Mouse (Mus musculus): Measurements from ENCODE around the gene Gipc3. TPM values are rescaled to one million over a fixed set of nuclear protein-coding genes. Genes with fewer than 3 reads are reported as not detected.

Gipc3 gene
- polyA plus RNA-seq, 1 experiment from 2014 or later = not detected

DNA sequence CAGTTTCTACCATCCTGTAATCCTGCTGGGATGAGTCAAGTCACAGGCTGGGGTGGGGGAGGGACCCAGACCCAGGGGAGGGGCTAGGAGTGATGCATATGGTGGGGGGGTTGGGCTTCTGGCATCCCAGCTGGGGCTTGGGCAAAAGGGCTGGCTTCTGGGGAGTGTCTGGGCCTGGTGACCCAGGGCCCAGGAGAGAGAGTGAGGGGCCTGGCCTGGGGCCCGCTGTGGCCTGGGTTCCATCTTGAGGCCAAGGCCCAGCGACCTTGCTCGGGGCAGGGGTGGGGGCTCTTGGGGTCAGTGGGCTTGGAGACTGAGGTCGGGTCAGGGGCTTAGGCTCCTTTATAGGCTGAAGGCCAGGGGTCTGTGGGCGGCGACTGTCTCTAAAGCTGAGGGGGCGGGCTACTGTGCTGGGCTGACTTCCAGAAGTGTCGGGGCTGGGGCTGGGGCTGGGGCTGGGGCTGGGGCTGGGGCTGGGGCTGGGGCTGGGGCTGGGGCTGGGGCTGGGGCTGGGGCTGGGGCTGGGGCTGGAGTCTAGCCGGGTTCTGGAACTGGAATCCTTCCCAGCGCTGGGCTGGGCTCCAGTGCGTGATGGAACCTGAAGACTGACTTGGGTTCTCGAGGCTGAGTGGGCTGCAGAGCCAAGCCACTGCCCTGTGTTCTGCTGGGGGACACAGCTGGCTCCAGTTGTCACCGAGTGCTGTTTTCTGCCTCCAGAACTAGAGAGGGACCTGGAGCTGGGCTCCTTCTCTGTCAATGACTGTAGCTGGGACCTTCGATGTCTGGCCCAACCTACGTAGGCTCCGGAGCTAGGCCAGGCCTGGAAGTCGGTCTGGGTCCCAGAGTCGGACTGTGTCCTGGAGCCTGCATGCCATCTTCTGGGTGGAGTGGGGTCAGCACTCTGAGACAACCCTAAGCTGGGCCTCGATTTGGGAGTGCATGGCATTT lies 7.4 kb downstream of the Gipc3 start:
- H3K27me3 ChIP-seq = peaks cover 47% of the 10 kb centered on the region
- H3K9ac ChIP-seq = 0 out of 2 replicates have a peak overlapping the region, but pooled peaks have one; percentile 15

DNA sequence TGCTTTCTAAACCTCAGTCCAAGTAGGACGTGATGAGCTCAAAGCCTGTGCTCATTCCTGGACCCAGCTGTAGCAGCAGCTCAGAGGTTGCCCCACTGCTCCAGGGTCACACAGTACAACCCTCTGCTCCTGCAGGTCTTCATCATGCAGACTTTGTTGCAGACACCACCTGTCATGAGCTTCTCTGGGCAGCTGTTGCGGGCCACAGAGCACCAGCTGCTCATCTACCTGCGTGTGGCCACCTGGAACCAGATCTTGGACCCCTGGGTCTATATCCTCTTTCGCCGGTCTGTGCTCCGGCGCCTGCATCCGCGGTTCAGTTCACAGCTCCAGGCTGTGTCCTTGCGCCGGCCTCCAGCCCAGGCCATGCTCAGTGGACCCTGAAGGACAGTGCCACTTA lies 8.7 kb downstream of the Gipc3 start:
- peaks cover 13% of the 10 kb centered on the region for H3K4me1 ChIP-seq
- no peak for ATAC-seq (ENCODE audit: low FRiP score)
- no peak overlapping the region for H3K4me2 ChIP-seq (replicated peaks)
- H3K27me3 ChIP-seq = peaks cover 41% of the 10 kb centered on the region
- no peaks in the 10 kb centered on the region for H3K36me3 ChIP-seq
- 59% methylated on average over 11 of the region's 11 CpGs for WGBS
- no peak overlapping the region for H3K27ac ChIP-seq
- no peak overlapping the region for H3K9ac ChIP-seq
- H3K4me3 ChIP-seq = no peak overlapping the region
- no peaks in the 10 kb centered on the region for H3K9me3 ChIP-seq (replicated peaks)

More for the DNA sequence above, 7.4 kb downstream of the Gipc3 start:
- peaks cover 11% of the 10 kb centered on the region for H3K4me1 ChIP-seq
- 35% methylated on average over 16 of the region's 19 CpGs for WGBS
- H3K9me3 ChIP-seq (replicated peaks) = no peaks in the 10 kb centered on the region
- no peaks in the 10 kb centered on the region for H3K36me3 ChIP-seq
- no peak overlapping the region for H3K27ac ChIP-seq
- no peak; the same call in 1 of the 2 replicates for ATAC-seq (ENCODE audit: low FRiP score)
- H3K4me3 ChIP-seq = no peak overlapping the region; the same call in 1 of the 2 replicates
- no peak overlapping the region for H3K4me2 ChIP-seq (replicated peaks)

DNA sequence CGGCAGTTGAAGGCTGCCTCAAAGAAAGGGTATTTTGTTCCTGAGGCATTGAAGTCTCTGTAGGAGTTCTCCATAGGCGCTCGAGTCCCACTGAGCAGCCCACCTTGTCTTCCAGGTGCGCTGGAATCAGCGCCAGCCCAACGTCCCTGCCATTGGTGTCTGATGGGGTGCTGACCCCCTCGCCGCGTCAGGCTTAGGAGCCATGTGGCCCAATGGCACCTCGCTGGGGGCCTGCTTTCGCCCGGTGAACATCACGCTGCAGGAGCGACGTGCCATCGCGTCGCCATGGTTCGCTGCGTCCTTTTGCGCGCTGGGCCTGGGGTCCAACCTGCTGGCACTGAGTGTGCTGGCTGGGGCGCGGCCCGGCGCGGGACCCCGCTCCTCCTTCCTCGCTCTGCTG lies 10.8 kb downstream of the Gipc3 start:
- no peak overlapping the region for H3K27ac ChIP-seq

DNA sequence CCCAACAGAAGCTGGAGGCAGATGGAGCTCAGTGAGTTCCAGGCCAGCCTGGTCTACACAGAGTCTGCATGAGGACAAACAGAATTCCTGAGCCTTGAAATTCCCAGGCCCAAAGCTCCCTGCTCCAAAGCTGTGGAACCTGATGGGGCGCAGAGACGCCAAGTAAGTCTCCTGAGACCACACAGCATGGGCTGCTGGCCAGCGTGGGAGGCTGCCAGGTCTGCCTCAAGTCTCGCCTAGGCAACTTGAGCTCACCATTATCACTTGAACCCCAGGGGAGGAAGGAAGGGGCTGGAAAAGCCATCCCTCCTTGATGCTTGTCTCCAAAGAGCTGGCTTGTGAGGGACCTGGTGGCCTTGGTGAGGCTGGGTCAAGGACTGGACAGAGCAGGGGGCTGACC lies 13.1 kb downstream of the Gipc3 start:
- Histone ChIP-seq H3K9me3 (replicated peaks) (no peaks in the 10 kb centered on the region), H3K4me1 (peaks cover 7% of the 10 kb centered on the region), H3K4me3 (no peak overlapping the region), H3K27me3 (peaks cover 23% of the 10 kb centered on the region), H3K4me2 (replicated peaks) (0 out of 2 replicates have a peak overlapping the region, but pooled peaks have one; percentile 3), H3K27ac (no peak overlapping the region), H3K36me3 (peaks cover 32% of the 10 kb centered on the region), H3K9ac (peak overlapping the region; percentile 18; the same call in 1 of the 2 replicates)
- no peak for ATAC-seq (ENCODE audit: low FRiP score)
- 67% methylated on average over 4 of the region's 4 CpGs for WGBS

More for the DNA sequence above, 10.8 kb downstream of the Gipc3 start:
- peaks cover 9% of the 10 kb centered on the region; the same call in 1 of the 2 replicates for H3K36me3 ChIP-seq
- no peak overlapping the region for H3K4me3 ChIP-seq
- no peak overlapping the region for H3K9ac ChIP-seq
- ATAC-seq (ENCODE audit: low FRiP score) = no peak
- H3K9me3 ChIP-seq (replicated peaks) = no peaks in the 10 kb centered on the region
- WGBS = 7% methylated on average over 29 of the region's 29 CpGs
- H3K4me2 ChIP-seq (replicated peaks) = peak overlapping the region; percentile 33
- peaks cover 26% of the 10 kb centered on the region for H3K27me3 ChIP-seq
- peaks cover 16% of the 10 kb centered on the region for H3K4me1 ChIP-seq

DNA sequence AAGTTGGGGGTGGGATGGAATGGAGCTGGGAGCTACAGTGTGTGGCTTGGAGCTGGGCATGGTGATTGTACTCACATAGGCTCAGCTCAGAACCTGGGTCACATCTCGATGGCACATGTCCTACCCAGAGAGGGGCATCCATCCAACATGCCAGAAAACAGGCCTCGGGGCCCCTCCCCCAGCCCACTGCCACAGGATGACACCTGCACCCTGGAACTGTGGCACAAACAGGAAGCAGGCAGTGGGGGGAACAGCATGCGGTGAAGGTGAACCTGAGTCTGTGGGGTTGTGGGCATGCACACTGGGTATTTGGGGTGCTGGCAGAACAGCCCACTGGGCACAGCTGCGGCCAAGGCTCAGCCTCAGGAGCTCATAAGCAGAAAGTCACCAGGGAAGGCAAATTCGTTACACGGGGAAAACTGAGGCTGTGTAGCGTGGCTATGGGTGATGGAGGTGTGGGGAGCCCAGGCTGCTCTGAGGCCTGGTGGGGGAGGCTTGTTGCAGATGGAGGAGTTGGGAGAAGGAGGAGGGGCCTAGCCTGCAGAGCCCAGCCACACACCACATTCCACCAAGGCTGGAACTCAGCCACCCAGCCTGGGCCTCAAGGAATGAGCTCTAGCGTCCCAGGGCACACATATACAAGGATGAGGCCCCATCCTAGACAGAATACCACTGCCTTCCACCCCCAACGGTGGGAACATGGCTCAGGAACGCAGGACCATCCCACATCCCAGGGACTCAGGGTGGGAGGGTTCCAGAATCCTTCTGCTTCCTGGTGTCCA lies 13.7 kb downstream of the Gipc3 start:
- peaks cover 6% of the 10 kb centered on the region for H3K4me1 ChIP-seq
- H3K4me2 ChIP-seq (replicated peaks) = no peak overlapping the region
- H3K27me3 ChIP-seq = peaks cover 23% of the 10 kb centered on the region
- 0 out of 2 replicates have a peak overlapping the region, but pooled peaks have one; percentile 5 for H3K27ac ChIP-seq
- ATAC-seq (ENCODE audit: low FRiP score) = no peak
- H3K4me3 ChIP-seq = no peak overlapping the region
- H3K9me3 ChIP-seq (replicated peaks) = no peaks in the 10 kb centered on the region
- H3K36me3 ChIP-seq = peaks cover 38% of the 10 kb centered on the region
- 73% methylated on average over 10 of the region's 10 CpGs for WGBS
- H3K9ac ChIP-seq = 0 out of 2 replicates have a peak overlapping the region, but pooled peaks have one; percentile 15

DNA sequence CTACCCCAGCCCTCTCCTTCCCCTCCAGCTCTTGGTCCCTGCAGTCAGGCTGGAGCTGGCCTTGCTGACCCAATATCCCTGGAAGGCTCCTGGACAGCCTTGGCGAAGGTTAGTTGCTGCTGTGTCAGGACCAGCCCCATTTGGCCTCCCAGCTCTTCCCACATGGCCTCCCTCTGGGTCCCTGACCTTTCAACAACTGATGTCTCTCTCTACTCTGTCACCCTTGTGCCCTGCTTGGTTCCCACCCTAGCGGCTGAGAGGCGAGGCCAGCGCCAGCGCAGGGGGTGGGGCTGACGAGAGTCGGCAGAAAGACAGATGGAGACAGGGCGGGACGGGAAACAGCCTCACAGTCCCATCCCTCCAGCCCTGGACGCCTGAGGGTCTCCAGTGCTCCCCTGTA lies 14.7 kb downstream of the Gipc3 start, which contains the start of gene Tbxa2r:
Gene Tbxa2r, plus strand, starts transcription at position 346 of the 400 bp plus-strand sequence.
- Histone ChIP-seq H3K9ac (peak within 1 kb of the TSS; percentile 15; the same call in 1 of the 2 replicates), H3K4me1 (peaks cover 4% of the 10 kb centered on the region), H3K27me3 (peaks cover 21% of the 10 kb centered on the region), H3K4me2 (replicated peaks) (no peak within 1 kb of the TSS), H3K36me3 (peaks cover 48% of the 10 kb centered on the region), H3K27ac (0 out of 2 replicates have a peak within 1 kb of the TSS, but pooled peaks have one; percentile 12), H3K4me3 (no peak within 1 kb of the TSS), H3K9me3 (replicated peaks) (no peaks in the 10 kb centered on the region)
- ATAC-seq (ENCODE audit: low FRiP score) = no peak
- 11% methylated on average over 10 of the region's 10 CpGs for WGBS

DNA sequence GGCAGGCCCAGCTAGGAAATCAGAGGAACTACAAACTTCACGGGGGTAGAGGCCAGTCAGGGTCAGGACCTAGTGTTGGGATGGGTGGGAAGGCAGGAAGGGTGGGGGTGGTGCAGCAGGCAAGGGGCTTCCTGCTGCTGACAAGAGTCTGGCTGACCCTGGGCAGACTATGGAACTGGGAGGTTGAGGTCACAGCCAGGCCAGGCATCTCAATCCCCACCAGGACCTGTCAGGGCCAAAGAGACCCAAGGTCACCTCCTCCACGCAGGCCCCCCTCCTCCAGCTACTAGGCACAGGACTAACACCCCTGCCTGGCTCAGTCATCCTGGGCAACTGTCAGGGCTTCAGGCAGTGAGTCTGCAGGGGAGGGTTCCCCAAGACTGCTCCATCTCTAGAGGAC lies 15.1 kb downstream of the Gipc3 start:
- Histone ChIP-seq H3K27me3 (peaks cover 17% of the 10 kb centered on the region), H3K36me3 (peaks cover 52% of the 10 kb centered on the region), H3K4me3 (no peak overlapping the region), H3K9me3 (replicated peaks) (no peaks in the 10 kb centered on the region), H3K4me1 (peaks cover 4% of the 10 kb centered on the region), H3K9ac (no peak overlapping the region), H3K27ac (no peak overlapping the region), H3K4me2 (replicated peaks) (no peak overlapping the region)
- WGBS = 54% methylated on average over 1 of the region's 2 CpGs
- no peak for ATAC-seq (ENCODE audit: low FRiP score)

DNA sequence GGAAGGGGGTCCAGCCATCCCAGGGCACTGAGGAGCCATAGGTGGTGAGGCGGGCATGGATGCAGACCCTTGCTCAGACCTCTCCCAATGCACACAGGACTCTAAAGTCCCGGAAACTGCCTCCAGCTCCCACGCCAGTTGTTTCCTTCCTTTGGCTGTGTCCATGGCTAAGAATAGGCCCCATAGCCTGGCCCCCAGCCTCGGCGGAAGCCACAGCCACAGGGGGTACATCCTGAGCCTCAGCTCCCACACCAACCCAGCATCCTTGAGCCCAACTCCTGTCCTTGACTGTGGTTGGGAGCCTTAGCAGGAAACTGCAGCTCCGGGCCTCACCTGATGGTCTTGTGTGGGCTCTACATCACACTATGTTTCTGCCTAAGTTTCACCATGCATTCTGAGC lies 16.2 kb downstream of the Gipc3 start:
- Histone ChIP-seq H3K4me3 (no peak overlapping the region), H3K9me3 (replicated peaks) (no peaks in the 10 kb centered on the region), H3K4me1 (peaks cover 13% of the 10 kb centered on the region), H3K27ac (no peak overlapping the region), H3K9ac (no peak overlapping the region), H3K4me2 (replicated peaks) (no peak overlapping the region), H3K36me3 (peaks cover 60% of the 10 kb centered on the region), H3K27me3 (peaks cover 6% of the 10 kb centered on the region)
- ATAC-seq (ENCODE audit: low FRiP score) = no peak
- 83% methylated on average over 6 of the region's 6 CpGs for WGBS

DNA sequence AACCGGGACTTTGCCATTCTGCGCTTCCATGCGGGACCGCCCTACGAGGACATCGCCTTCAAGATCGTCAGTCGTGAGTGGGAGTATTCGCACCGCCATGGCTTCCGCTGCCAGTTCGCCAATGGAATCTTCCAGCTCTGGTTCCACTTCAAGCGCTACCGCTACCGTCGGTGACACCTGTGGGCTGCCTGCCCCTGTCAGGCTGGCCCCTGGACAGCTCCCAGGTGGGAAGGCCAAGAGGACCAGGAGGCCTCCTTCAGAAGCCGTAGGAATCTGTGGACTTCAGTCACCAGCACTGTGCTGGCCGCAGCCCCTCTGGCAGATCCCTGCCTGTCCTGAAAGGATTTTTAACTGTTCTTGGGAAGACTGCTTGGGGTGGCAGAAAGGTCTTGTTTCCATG lies 17.3 kb downstream of the Gipc3 start:
- Histone ChIP-seq H3K9ac (no peak overlapping the region), H3K4me2 (replicated peaks) (no peak overlapping the region), H3K9me3 (replicated peaks) (no peaks in the 10 kb centered on the region), H3K36me3 (peaks cover 60% of the 10 kb centered on the region), H3K4me3 (no peak overlapping the region), H3K27ac (no peak overlapping the region), H3K27me3 (no peaks in the 10 kb centered on the region; the same call in 1 of the 2 replicates), H3K4me1 (peaks cover 17% of the 10 kb centered on the region)
- WGBS = 95% methylated on average over 18 of the region's 18 CpGs
- ATAC-seq (ENCODE audit: low FRiP score) = no peak

DNA sequence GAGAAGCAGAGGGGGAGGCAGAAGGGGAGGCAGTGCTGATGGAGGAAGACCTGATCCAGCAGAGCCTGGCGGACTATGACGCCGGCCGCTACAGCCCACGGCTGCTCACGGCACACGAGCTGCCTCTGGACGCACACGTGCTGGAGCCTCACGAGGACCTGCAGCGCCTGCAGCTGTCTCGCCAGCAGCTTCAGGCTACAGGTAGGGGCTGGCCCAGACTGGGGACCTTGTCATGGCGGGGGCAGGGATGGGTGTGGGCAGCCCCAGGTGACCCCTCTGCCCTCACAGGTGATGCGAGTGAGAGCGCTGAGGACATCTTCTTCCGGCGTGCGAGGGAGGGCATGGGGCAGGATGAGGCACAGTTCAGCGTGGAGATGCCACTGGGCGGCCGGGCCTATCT lies 17.9 kb downstream of the Gipc3 start:
- H3K9ac ChIP-seq = 0 out of 2 replicates have a peak overlapping the region, but pooled peaks have one; percentile 3
- no peak overlapping the region for H3K27ac ChIP-seq
- no peak for ATAC-seq (ENCODE audit: low FRiP score)
- H3K27me3 ChIP-seq = no peaks in the 10 kb centered on the region; the same call in 1 of the 2 replicates
- no peaks in the 10 kb centered on the region for H3K9me3 ChIP-seq (replicated peaks)
- peaks cover 17% of the 10 kb centered on the region for H3K4me1 ChIP-seq
- H3K36me3 ChIP-seq = peaks cover 60% of the 10 kb centered on the region
- H3K4me3 ChIP-seq = no peak overlapping the region
- 96% methylated on average over 20 of the region's 21 CpGs for WGBS
- H3K4me2 ChIP-seq (replicated peaks) = no peak overlapping the region

DNA sequence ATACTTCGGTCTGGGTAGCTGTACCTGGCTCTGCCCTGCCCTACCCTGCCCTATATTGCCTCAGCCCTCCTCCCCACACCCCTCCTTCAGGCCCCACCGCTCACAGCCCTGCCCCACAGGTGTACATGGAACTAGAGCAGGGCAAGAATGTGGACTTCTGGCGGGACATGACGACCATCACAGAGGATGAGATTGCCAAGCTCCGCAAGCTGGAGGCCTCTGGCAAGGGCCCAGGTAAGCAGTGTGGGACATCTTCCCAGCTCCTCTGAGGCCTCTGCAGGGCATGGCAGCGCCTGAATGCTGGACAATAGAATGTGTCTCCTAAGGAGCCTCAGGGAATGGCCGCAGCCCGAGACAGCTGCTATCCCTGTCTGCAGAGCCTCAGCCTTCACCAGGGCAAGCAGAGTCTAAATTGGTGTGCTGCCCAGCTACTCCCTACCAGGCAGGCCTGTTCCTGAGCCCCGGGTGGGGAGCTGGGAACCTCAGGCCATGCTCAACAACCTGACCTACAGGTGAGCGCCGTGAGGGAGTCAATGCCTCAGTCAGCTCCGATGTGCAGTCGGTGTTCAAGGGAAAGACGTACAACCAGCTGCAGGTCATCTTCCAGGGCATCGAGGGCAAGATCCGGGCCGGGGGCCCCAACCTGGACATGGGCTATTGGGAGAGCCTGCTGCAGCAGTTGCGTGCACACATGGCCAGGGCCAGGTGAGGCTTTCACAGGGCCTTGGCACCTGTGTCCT lies 19.1 kb downstream of the Gipc3 start:
- 93% methylated on average over 18 of the region's 18 CpGs for WGBS

More for the DNA sequence above, 19.1 kb downstream of the Gipc3 start:
- ATAC-seq (ENCODE audit: low FRiP score) = no peak
- no peak overlapping the region for H3K9ac ChIP-seq
- peaks cover 25% of the 10 kb centered on the region for H3K4me1 ChIP-seq
- peaks cover 61% of the 10 kb centered on the region for H3K36me3 ChIP-seq
- no peak overlapping the region for H3K4me2 ChIP-seq (replicated peaks)
- no peaks in the 10 kb centered on the region for H3K9me3 ChIP-seq (replicated peaks)
- no peak overlapping the region for H3K4me3 ChIP-seq
- H3K27me3 ChIP-seq = no peaks in the 10 kb centered on the region
- no peak overlapping the region for H3K27ac ChIP-seq

Data from hindbrain, embryonic 12.5 days (tissue).